Mouse (Mus musculus): ENCODE data around the gene Coro1a.
"Not testable (repeated sequence)": the region's sequence is repeated elsewhere in the genome, so short reads cannot be mapped to it uniquely, and the experiment has no call there.

Coro1a gene

GRCm38 (mm10) chr7:126704121-126704980 is 3.2 kb downstream of the Coro1a start:
- peak; percentile 91 for DNase-seq

GRCm38 (mm10) chr7:126703757-126704077 is 3.9 kb downstream of the Coro1a start:
- peak; percentile 38 for DNase-seq

- peak; percentile 20 for DNase-seq
Observed at GRCm38 (mm10) chr7:126702861-126703756, 4.5 kb downstream of the Coro1a start.

- no peak for DNase-seq
Observed at GRCm38 (mm10) chr7:126702358-126702757, 5.2 kb downstream of the Coro1a start.

GRCm38 (mm10) chr7:126701559-126702357 is 5.8 kb downstream of the Coro1a start:
- DNase-seq = no peak

GRCm38 (mm10) chr7:126701070-126701469 is 6.5 kb downstream of the Coro1a start:
- peak; percentile 98 for DNase-seq

- DNase-seq = no peak
Observed at GRCm38 (mm10) chr7:126700063-126701015, 7.2 kb downstream of the Coro1a start.

- DNase-seq = no peak
Observed at GRCm38 (mm10) chr7:126697838-126698237, 9.7 kb downstream of the Coro1a start.

- DNase-seq = no peak
Observed at GRCm38 (mm10) chr7:126696886-126697285, 10.7 kb downstream of the Coro1a start.

- no peak for DNase-seq
Observed at GRCm38 (mm10) chr7:126696303-126696702, 11.3 kb downstream of the Coro1a start.

GRCm38 (mm10) chr7:126695631-126696207 is 11.9 kb downstream of the Coro1a start, which contains the start of gene Slx1b:
TSS of gene Slx1b (minus strand) at chr7:126695784.
- DNase-seq = peak; percentile 91

GRCm38 (mm10) chr7:126695210-126695611 is 12.4 kb downstream of the Coro1a start, which contains the start of gene Bola2:
TSS of gene Bola2 (plus strand) at chr7:126695401.
- peak; percentile 63 for DNase-seq

GRCm38 (mm10) chr7:126694441-126695051 is 13.0 kb downstream of the Coro1a start:
- DNase-seq = no peak

GRCm38 (mm10) chr7:126693781-126694180 is 13.8 kb downstream of the Coro1a start:
- DNase-seq = no peak

- DNase-seq = peak; percentile 81
Observed at GRCm38 (mm10) chr7:126693256-126693655, 14.3 kb downstream of the Coro1a start.

GRCm38 (mm10) chr7:126692426-126692825 is 15.2 kb downstream of the Coro1a start:
- DNase-seq = no peak

- DNase-seq = no peak
Observed at GRCm38 (mm10) chr7:126691676-126692075, 15.9 kb downstream of the Coro1a start.

GRCm38 (mm10) chr7:126690737-126691136 is 16.9 kb downstream of the Coro1a start:
- no peak for DNase-seq

- no peak for DNase-seq
Observed at GRCm38 (mm10) chr7:126689021-126689420, 18.6 kb downstream of the Coro1a start.

- not testable (repeated sequence) for DNase-seq
Observed at GRCm38 (mm10) chr7:126688156-126688555, 19.4 kb downstream of the Coro1a start.

GRCm38 (mm10) chr7:126681221-126681620 is 26.4 kb downstream of the Coro1a start:
- no peak for DNase-seq
